Mouse (Mus musculus) hindbrain, embryonic 13.5 days (tissue): ENCODE results near the gene Zmat5. TPM values are rescaled to one million over a fixed set of nuclear protein-coding genes. Genes with fewer than 3 reads are reported as not detected.

Experiments used
- ATAC-seq: fragments of 200-750 bp; cut with Nextera tagmentation; 2 replicates; pipeline ENCODE4 v1.8.0; 2017; ENCODE audit warnings: moderate TSS enrichment; ENCODE audit not compliant: low FRiP score
- H3K27ac ChIP-seq: fragments of 300-500 bp; sonication (generic); 2 replicates; pipeline ENCODE4 v1.5.1; 2015; ENCODE audit warnings: inconsistent platforms, mild to moderate bottlenecking, moderate library complexity
- H3K27me3 ChIP-seq: fragments of 300-500 bp; sonication (generic); 2 replicates; pipeline ENCODE4 v1.6.1; 2015; ENCODE audit warnings: mild to moderate bottlenecking, inconsistent platforms
- H3K36me3 ChIP-seq: fragments of 300-500 bp; sonication (generic); 2 replicates; pipeline ENCODE4 v1.6.1; 2015; ENCODE audit warnings: mild to moderate bottlenecking, inconsistent platforms
- H3K4me1 ChIP-seq: fragments of 300-500 bp; sonication (generic); replicated peaks from 2 replicates; pipeline ENCODE4 v1.6.1; 2015; ENCODE audit warnings: inconsistent platforms
- H3K4me2 ChIP-seq: fragments of 300-500 bp; sonication (generic); 2 replicates; pipeline ENCODE4 v1.6.1; 2015; ENCODE audit warnings: inconsistent platforms, mild to moderate bottlenecking, moderate library complexity
- H3K4me3 ChIP-seq: fragments of 300-500 bp; sonication (generic); 2 replicates; pipeline ENCODE4 v1.5.1; 2015; ENCODE audit warnings: mild to moderate bottlenecking, inconsistent platforms
- H3K9ac ChIP-seq: fragments of 300-500 bp; sonication (generic); 2 replicates; pipeline ENCODE4 v1.6.1; 2015; ENCODE audit warnings: mild to moderate bottlenecking, inconsistent platforms
- H3K9me3 ChIP-seq: fragments of 300-500 bp; sonication (generic); 2 replicates; pipeline ENCODE4 v1.6.1; 2016; ENCODE audit warnings: inconsistent platforms
- WGBS: fragments of 180-500 bp; shearing (Covaris S2); methylation state at CpG from one replicate; pipeline ENCODE4 v1.1.7; 2015; 5-methylcytosine and 5-hydroxymethylcytosine counted together
- polyA plus RNA-seq: library from polyadenylated mRNA; unstranded; fragments of >200 nt; fragmentation: Nextera tagmentation; extraction: Ambion mirVana; gene quantifications from 2 replicates; pipeline ENCODE4 v1.2.1, GENCODE M21; 2015

Zmat5 gene
- polyA plus RNA-seq = 71.6 and 74.5 TPM in 2 replicates

DNA sequence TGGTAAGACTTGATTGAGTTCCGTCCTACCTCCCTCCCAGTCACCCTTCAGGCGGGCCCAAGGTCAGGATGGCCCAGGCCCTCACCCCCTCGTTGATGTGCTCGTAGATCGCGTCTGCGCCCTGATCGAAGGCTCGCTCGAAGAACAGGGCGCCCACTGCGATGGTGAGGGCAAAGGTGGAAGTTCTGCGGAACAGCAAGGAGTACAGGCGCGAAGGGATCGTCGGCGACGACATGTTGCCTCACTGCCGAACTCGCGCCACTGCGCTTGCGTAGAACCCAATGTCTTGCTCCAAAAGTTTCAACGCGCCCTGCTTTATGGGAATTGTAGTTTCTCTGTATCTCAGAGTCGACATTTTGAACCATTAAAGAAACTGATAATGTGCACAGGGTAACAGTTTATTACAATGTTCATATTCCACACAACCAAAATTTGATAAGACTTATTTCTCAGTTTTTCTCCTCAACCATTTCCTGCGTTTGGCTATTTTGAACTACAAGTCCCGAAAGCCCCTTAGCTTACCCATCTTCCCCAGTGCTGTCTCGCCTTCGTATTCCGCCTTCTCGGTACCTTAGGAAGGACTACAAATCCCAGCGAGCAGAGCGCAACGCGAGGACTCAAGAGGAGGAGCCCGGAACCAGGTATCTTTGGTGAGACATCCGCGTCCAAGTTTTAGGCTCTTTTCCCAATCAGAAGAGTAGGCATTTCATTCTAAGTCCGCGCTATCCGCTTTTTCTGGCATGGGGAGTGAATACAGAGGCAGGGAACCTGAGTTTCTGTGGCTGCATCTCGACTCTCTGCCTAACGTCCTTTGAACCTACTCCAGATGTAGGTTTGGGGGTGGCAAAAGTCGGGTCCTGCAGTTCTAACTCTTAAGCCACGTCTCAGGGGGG, at the start of gene Zmat5, which contains the start of gene Uqcr10:
Gene Zmat5, plus strand, starts transcription at position 607 of the 893 bp plus-strand sequence.
Gene Uqcr10, minus strand, starts transcription at position 271 of the 893 bp plus-strand sequence.
- Histone ChIP-seq H3K4me2 (peak within 1 kb of the TSS; percentile 89), H3K9ac (peak within 1 kb of the TSS; percentile 81), H3K4me3 (peak within 1 kb of the TSS; percentile 75), H3K27me3 (no peaks in the 10 kb centered on the region), H3K4me1 (peaks cover 20% of the 10 kb centered on the region), H3K27ac (peak within 1 kb of the TSS; percentile 70; the same call in 1 of the 2 replicates), H3K9me3 (no peaks in the 10 kb centered on the region), H3K36me3 (peaks cover 18% of the 10 kb centered on the region)
- ATAC-seq = peak; percentile 99
- WGBS = under 1% methylated on average over 47 of the region's 47 CpGs

DNA sequence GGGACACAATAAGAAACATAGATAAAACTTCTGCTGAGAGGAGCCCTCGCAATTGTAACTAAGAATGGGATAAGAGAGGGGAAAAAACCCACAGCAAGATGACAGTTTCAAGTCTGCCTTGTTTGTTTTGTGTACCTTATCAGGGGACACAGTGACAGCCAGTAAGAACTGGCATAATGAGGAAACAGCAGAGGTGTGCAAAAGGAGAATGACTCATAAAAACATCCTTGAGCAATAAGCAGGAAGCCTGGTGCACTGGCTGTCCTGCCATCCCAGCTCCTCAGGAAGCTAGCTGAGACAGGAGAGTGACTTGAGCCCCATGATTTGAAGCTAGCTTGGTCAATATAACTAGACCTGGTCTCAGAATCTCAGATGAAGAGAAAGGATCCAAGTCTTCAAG, 44.7 kb upstream of the Zmat5 start:
- no peak overlapping the region for H3K4me2 ChIP-seq
- no peaks in the 10 kb centered on the region for H3K27me3 ChIP-seq
- H3K9me3 ChIP-seq = no peaks in the 10 kb centered on the region
- H3K36me3 ChIP-seq = peaks cover 73% of the 10 kb centered on the region
- no peak overlapping the region for H3K4me3 ChIP-seq
- H3K27ac ChIP-seq = no peak overlapping the region
- WGBS = 96% methylated on average over 1 of the region's 1 CpGs
- no peak overlapping the region for H3K9ac ChIP-seq
- H3K4me1 ChIP-seq = peaks cover 4% of the 10 kb centered on the region; the same call in 1 of the 2 replicates
- no peak for ATAC-seq

- Histone ChIP-seq H3K27me3 (no peaks in the 10 kb centered on the region), H3K4me2 (no peak overlapping the region), H3K36me3 (peaks cover 68% of the 10 kb centered on the region), H3K9me3 (no peaks in the 10 kb centered on the region), H3K27ac (no peak overlapping the region), H3K4me1 (peaks cover 4% of the 10 kb centered on the region; the same call in 1 of the 2 replicates), H3K4me3 (no peak overlapping the region), H3K9ac (no peak overlapping the region)
- WGBS = 83% methylated on average over 7 of the region's 7 CpGs
- no peak for ATAC-seq
Observed at GRCm38 (mm10) chr11:4660309-4661025, 44.0 kb upstream of the Zmat5 start.

- no peak for ATAC-seq
- H3K4me1 ChIP-seq = peaks cover 4% of the 10 kb centered on the region; the same call in 1 of the 2 replicates
- H3K9ac ChIP-seq = no peak overlapping the region
- H3K36me3 ChIP-seq = peaks cover 61% of the 10 kb centered on the region
- H3K9me3 ChIP-seq = no peaks in the 10 kb centered on the region
- no peaks in the 10 kb centered on the region for H3K27me3 ChIP-seq
- no peak overlapping the region for H3K4me2 ChIP-seq
- no peak overlapping the region for H3K4me3 ChIP-seq
- H3K27ac ChIP-seq = no peak overlapping the region
- whole genome bisulfite sequencing = 91% methylated on average over 4 of the region's 4 CpGs
Observed at GRCm38 (mm10) chr11:4661324-4661723, 43.2 kb upstream of the Zmat5 start.

- no peak for ATAC-seq
- Histone ChIP-seq H3K4me1 (peaks cover 4% of the 10 kb centered on the region; the same call in 1 of the 2 replicates), H3K4me2 (no peak overlapping the region), H3K9ac (no peak overlapping the region), H3K9me3 (no peaks in the 10 kb centered on the region), H3K4me3 (no peak overlapping the region), H3K27me3 (no peaks in the 10 kb centered on the region), H3K27ac (no peak overlapping the region), H3K36me3 (peaks cover 62% of the 10 kb centered on the region)
- WGBS = 77% methylated on average over 10 of the region's 10 CpGs
Observed at GRCm38 (mm10) chr11:4661871-4662495, 42.5 kb upstream of the Zmat5 start.

- no peaks in the 10 kb centered on the region for H3K27me3 ChIP-seq
- no peak overlapping the region for H3K27ac ChIP-seq
- no peak for ATAC-seq
- H3K9ac ChIP-seq = no peak overlapping the region
- peaks cover 64% of the 10 kb centered on the region for H3K36me3 ChIP-seq
- H3K9me3 ChIP-seq = no peaks in the 10 kb centered on the region
- WGBS = 95% methylated on average over 11 of the region's 11 CpGs
- no peak overlapping the region for H3K4me3 ChIP-seq
- H3K4me1 ChIP-seq = peaks cover 4% of the 10 kb centered on the region; the same call in 1 of the 2 replicates
- no peak overlapping the region for H3K4me2 ChIP-seq
Observed at GRCm38 (mm10) chr11:4662496-4662878, 42.0 kb upstream of the Zmat5 start.

- Histone ChIP-seq H3K4me2 (no peak overlapping the region), H3K27me3 (no peaks in the 10 kb centered on the region), H3K27ac (no peak overlapping the region), H3K4me1 (no peaks in the 10 kb centered on the region), H3K36me3 (peaks cover 75% of the 10 kb centered on the region), H3K9ac (no peak overlapping the region), H3K9me3 (no peaks in the 10 kb centered on the region), H3K4me3 (no peak overlapping the region)
- ATAC-seq = no peak
- 88% methylated on average over 4 of the region's 4 CpGs for WGBS
Observed at GRCm38 (mm10) chr11:4671736-4672135, 32.7 kb upstream of the Zmat5 start.

DNA sequence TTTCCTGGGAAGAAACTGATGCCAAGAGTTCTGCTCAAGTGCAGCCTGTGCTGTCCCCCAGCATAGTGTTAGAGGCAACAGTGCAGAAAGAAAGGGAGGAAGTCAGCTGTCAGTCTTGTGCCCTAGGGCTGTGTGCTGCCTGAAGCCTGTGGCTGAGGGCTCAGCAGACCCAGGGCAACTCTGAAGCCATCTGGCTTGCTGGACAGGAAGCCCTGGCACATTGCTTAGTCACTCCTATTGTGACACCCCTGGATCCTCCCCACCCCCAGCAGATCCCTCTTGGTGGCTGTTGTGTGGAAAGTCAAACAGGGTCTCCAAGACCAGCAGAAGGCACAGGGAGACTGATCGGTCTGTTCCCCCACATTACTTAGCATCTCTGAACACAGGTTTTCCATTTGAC, 29.9 kb upstream of the Zmat5 start:
- Histone ChIP-seq H3K27ac (no peak overlapping the region), H3K36me3 (peaks cover 79% of the 10 kb centered on the region), H3K9ac (no peak overlapping the region), H3K9me3 (no peaks in the 10 kb centered on the region), H3K4me3 (no peak overlapping the region), H3K27me3 (no peaks in the 10 kb centered on the region), H3K4me1 (no peaks in the 10 kb centered on the region; the same call in 1 of the 2 replicates), H3K4me2 (no peak overlapping the region)
- no peak for ATAC-seq
- WGBS = 94% methylated on average over 1 of the region's 1 CpGs

GRCm38 (mm10) chr11:4675126-4675562, 29.3 kb upstream of the Zmat5 start:
- H3K4me3 ChIP-seq = no peak overlapping the region
- peaks cover 4% of the 10 kb centered on the region; the same call in 1 of the 2 replicates for H3K4me1 ChIP-seq
- H3K9me3 ChIP-seq = no peaks in the 10 kb centered on the region
- H3K27ac ChIP-seq = no peak overlapping the region
- H3K4me2 ChIP-seq = no peak overlapping the region
- 90% methylated on average over 6 of the region's 6 CpGs for WGBS
- no peak for ATAC-seq
- no peak overlapping the region for H3K9ac ChIP-seq
- H3K36me3 ChIP-seq = peaks cover 81% of the 10 kb centered on the region
- H3K27me3 ChIP-seq = no peaks in the 10 kb centered on the region

DNA sequence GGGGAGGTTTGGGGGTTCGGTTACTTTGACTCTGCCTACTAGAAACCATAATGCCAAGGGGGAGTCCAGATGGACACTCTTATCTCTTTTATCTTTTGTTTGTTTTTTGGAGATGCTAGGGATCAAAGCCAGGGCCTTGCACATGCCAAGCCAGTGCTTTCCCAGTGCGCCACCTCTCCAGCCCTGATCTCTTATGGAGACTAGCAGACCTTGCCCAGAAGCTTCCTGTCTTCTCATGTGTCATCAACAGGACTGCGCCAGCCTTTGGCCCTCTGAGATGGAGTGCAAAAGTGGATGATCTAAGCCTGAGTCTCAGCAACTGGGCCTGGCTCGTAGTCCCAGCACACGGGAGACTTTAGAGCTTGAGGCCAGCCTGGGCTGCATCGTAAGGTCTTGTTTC, 28.8 kb upstream of the Zmat5 start:
- Histone ChIP-seq H3K27ac (no peak overlapping the region), H3K9ac (no peak overlapping the region), H3K36me3 (peaks cover 81% of the 10 kb centered on the region), H3K4me2 (no peak overlapping the region), H3K4me3 (no peak overlapping the region), H3K9me3 (no peaks in the 10 kb centered on the region), H3K27me3 (no peaks in the 10 kb centered on the region), H3K4me1 (peaks cover 4% of the 10 kb centered on the region; the same call in 1 of the 2 replicates)
- no peak for ATAC-seq
- 96% methylated on average over 6 of the region's 6 CpGs for WGBS

GRCm38 (mm10) chr11:4677250-4677872, 27.1 kb upstream of the Zmat5 start:
- peaks cover 88% of the 10 kb centered on the region for H3K36me3 ChIP-seq
- H3K4me2 ChIP-seq = no peak overlapping the region
- no peak overlapping the region for H3K9ac ChIP-seq
- no peak overlapping the region for H3K27ac ChIP-seq
- peaks cover 4% of the 10 kb centered on the region; the same call in 1 of the 2 replicates for H3K4me1 ChIP-seq
- no peaks in the 10 kb centered on the region for H3K27me3 ChIP-seq
- ATAC-seq = no peak
- WGBS = 91% methylated on average over 7 of the region's 7 CpGs
- no peak overlapping the region for H3K4me3 ChIP-seq
- H3K9me3 ChIP-seq = no peaks in the 10 kb centered on the region
